Mouse (Mus musculus): ENCODE results near the gene Akr1b8.
"Not testable (repeated sequence)": the region's sequence is repeated elsewhere in the genome, so short reads cannot be mapped to it uniquely, and the experiment has no call there.

- TF ChIP-seq MAFK (IDR thresholded peaks at IDR 0.05; ENCODE audit: insufficient read depth, low read depth, low read length); ZC3H11A (IDR thresholded peaks at IDR 0.05; ENCODE audit: borderline replicate concordance, low read depth, low read length); CHD2 (IDR thresholded peaks at IDR 0.05; ENCODE audit: low read depth, low read length); ZNF384 (IDR thresholded peaks at IDR 0.05; ENCODE audit: low read depth, low read length): not testable (repeated sequence)
Measured at GRCm38 (mm10) chr6:34351481-34351880, 2.4 kb upstream of the Akr1b8 start.

Measured in ES-E14 (cell line).